Mouse (Mus musculus) bone marrow, adult 2 months (tissue): ENCODE results near the gene Gbf1. TPM values are rescaled to one million over a fixed set of nuclear protein-coding genes. Genes with fewer than 3 reads are reported as not detected.

Source experiments
- H3K27ac ChIP-seq: fragments of 200-500 bp; 2 replicates; pipeline ENCODE4 v1.5.1; 2012; ENCODE audit warnings: low read depth, mild to moderate bottlenecking, control low read depth, inconsistent platforms, low read length; ENCODE audit not compliant: control insufficient read depth, poor library complexity, insufficient read depth
- H3K4me1 ChIP-seq: fragments of 200-500 bp; 2 replicates; pipeline ENCODE4 v1.6.1; 2011; ENCODE audit warnings: low read length; ENCODE audit not compliant: control insufficient read depth, insufficient read depth
- H3K4me3 ChIP-seq: fragments of 200-500 bp; replicated peaks from 2 replicates; pipeline ENCODE3; 2011; ENCODE audit warnings: mild to moderate bottlenecking, low read depth, low read length, control low read depth; ENCODE audit not compliant: control insufficient read depth
- CTCF ChIP-seq: fragments of 200-500 bp; IDR thresholded peaks from 2 replicates; pipeline ENCODE4 v1.5.1; 2011; ENCODE audit warnings: low read length, control low read depth; ENCODE audit not compliant: control insufficient read depth, insufficient read depth
- POLR2A ChIP-seq: fragments of 200-500 bp; IDR thresholded peaks from 2 replicates; pipeline ENCODE4 v1.6.1; 2011; ENCODE audit warnings: low read depth, mild to moderate bottlenecking, control low read depth, low read length, borderline replicate concordance; ENCODE audit not compliant: control insufficient read depth
- WGBS: fragments of 180-500 bp; shearing (Covaris S2); methylation state at CpG from one replicate; pipeline ENCODE4 v1.1.7; 2018; 5-methylcytosine and 5-hydroxymethylcytosine counted together
- polyA plus RNA-seq: library from polyadenylated mRNA; stranded (reverse); fragments of >200 nt; gene quantifications from 2 replicates; pipeline ENCODE4 v1.2.4, GENCODE M21; 2011; ENCODE audit warnings: low replicate concordance; ENCODE audit not compliant: missing spikeins, insufficient read depth, insufficient read length

Gbf1 gene
- polyA plus RNA-seq, 1 experiment = 44.3 TPM

- H3K4me3 ChIP-seq = peak overlapping the region; percentile 48
- no peak overlapping the region for H3K27ac ChIP-seq
- TF ChIP-seq CTCF (peak; percentile 60), POLR2A (no peak)
- H3K4me1 ChIP-seq = no peaks in the 10 kb centered on the region; the same call in 1 of the 2 replicates
- 2% methylated on average over 79 of the region's 79 CpGs for WGBS
These were observed 16.3 kb upstream of the Gbf1 start for GRCm38 (mm10) chr19:46135789-46136638.

- Histone ChIP-seq H3K4me1 (no peaks in the 10 kb centered on the region; the same call in 1 of the 2 replicates), H3K4me3 (peak overlapping the region; percentile 48), H3K27ac (no peak overlapping the region)
- no peak for TF ChIP-seq POLR2A
- peak; percentile 90 for TF ChIP-seq CTCF
- 2% methylated on average over 49 of the region's 49 CpGs for WGBS
These were observed 15.4 kb upstream of the Gbf1 start for GRCm38 (mm10) chr19:46136639-46137580.

GRCm38 (mm10) chr19:46140324-46140723 is 12.0 kb upstream of the Gbf1 start:
- no peaks in the 10 kb centered on the region; the same call in 1 of the 2 replicates for H3K4me1 ChIP-seq
- no peak overlapping the region for H3K27ac ChIP-seq
- TF ChIP-seq POLR2A (no peak), CTCF (no peak)
- H3K4me3 ChIP-seq = no peak overlapping the region
- WGBS = 59% methylated on average over 2 of the region's 2 CpGs

DNA sequence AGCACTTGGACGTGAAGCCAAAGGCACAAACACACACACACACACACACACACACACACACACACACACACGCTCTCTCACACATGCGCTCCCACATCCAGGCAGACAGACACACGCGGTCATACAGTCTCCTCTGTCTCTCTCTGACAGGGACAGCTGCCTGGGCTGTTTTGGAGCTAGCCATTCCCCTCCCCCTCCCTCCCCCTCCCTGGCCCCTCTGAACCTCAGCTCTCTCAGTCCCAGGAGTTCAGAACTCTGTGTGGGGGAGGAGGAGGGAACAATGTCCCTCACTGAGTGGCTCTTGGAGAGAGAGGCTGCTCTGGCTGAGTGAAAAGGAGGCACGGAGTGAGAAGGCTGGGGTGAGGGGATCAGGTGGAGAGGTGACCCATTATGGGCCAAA is 11.2 kb upstream of the Gbf1 start:
- TF ChIP-seq CTCF = no peak
- no peak for TF ChIP-seq POLR2A

GRCm38 (mm10) chr19:46147511-46148371 is 4.6 kb upstream of the Gbf1 start, which contains the start of gene Pitx3:
Gene Pitx3 (minus strand): TSS chr19:46148326.
- no peak for TF ChIP-seq CTCF
- no peak for TF ChIP-seq POLR2A
- H3K4me1 ChIP-seq = no peaks in the 10 kb centered on the region
- 3% methylated on average over 47 of the region's 47 CpGs for whole genome bisulfite sequencing

More for the DNA sequence above, 11.2 kb upstream of the Gbf1 start:
- Histone ChIP-seq H3K27ac (no peak overlapping the region), H3K4me1 (no peaks in the 10 kb centered on the region; the same call in 1 of the 2 replicates), H3K4me3 (no peak overlapping the region)
- WGBS = 61% methylated on average over 6 of the region's 6 CpGs

DNA sequence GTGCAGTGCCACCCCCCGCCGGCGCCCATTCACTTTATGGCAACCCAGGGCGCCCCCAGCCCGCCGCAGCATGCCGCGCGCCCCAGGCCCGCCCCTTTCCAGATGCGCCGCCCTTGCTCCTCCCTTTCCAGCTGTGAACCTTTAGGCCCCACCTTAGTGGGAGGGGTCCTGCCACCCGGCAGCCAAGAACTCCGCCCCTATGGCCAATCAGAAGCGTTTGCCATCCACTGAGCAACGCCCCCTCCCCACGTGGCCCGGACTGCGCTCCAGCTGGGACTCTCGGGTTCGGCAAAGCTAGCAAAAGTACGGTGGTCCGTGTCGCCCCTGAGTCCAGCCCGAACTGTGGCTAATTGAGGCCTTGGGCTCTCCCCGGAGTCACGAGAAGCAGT is 3.9 kb upstream of the Gbf1 start:
- Histone ChIP-seq H3K4me3 (no peak overlapping the region), H3K4me1 (no peaks in the 10 kb centered on the region), H3K27ac (no peak overlapping the region)
- WGBS = 2% methylated on average over 27 of the region's 27 CpGs
- no peak for TF ChIP-seq POLR2A
- no peak for TF ChIP-seq CTCF

More at GRCm38 (mm10) chr19:46147511-46148371, 4.6 kb upstream of the Gbf1 start, which contains the start of gene Pitx3:
- no peak within 1 kb of the TSS for H3K4me3 ChIP-seq
- no peak within 1 kb of the TSS; the same call in 1 of the 2 replicates for H3K27ac ChIP-seq

DNA sequence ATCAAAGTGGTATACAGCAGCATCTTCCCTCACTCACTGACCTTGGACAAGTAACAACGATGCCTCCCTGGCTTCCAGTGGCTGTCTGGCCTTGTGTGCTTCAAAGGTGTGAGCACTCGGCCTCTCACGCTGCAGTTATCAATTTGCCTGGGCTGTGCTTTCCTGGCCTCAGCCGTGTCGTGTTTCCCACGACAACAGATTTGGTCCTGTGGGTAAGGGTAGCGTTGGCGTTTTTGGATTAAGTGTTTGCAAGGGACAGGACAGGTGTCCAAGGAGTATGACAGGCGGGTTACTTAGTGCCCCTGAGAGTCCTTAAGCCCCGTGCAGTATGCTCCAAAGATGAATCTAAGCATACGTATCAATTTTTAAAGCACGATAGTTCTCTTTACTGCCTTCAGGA is 3.2 kb upstream of the Gbf1 start:
- H3K27ac ChIP-seq = no peak overlapping the region
- no peak overlapping the region for H3K4me3 ChIP-seq
- H3K4me1 ChIP-seq = no peaks in the 10 kb centered on the region
- WGBS = 33% methylated on average over 12 of the region's 12 CpGs
- TF ChIP-seq CTCF (no peak), POLR2A (no peak)
